Mouse (Mus musculus): ENCODE results near the gene Als2cr12. TPM values are rescaled to one million over a fixed set of nuclear protein-coding genes. Genes with fewer than 3 reads are reported as not detected.
"Not testable (repeated sequence)": the region's sequence is repeated elsewhere in the genome, so short reads cannot be mapped to it uniquely, and the experiment has no call there.

The Als2cr12 gene
- polyA plus RNA-seq, 1 experiment from 2014 or later = not detected

DNA sequence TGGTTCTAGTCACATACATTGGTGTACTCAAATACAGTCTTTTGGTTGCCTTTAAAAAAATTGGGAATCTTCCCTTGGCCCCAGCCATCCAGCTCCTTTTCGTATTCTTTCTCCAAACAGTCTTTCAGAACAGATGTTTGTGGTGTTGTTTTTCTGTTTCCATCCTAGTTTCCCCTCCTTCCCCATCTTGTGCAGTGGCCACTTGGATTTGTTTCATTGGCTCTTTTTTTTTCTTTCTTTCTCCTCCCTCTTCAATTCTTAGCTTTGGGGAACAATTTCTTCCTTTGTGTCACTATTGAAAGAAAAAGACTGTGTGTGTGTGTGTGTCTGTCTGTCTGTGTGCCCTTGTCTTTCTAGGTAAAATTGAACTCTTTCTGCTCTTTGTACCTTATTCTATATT is 18.6 kb upstream of the Als2cr12 start:
- no peak overlapping the region for H3K9ac ChIP-seq (ENCODE audit: low read depth, low read length)
- WGBS = 92% methylated on average over 1 of the region's 1 CpGs
- DNase-seq (ENCODE audit: low spot score) (no peak), ATAC-seq (ENCODE audit: low FRiP score) (no peak)
- H3K9me3 ChIP-seq (ENCODE audit: control insufficient read depth, low read length) = no peaks in the 10 kb centered on the region
- peak overlapping the region; percentile 59 for H3K4me3 ChIP-seq (ENCODE audit: low read depth, low read length)
- H3K27ac ChIP-seq (ENCODE audit: low read depth, low read length) = no peak overlapping the region
- no peaks in the 10 kb centered on the region for H3K4me1 ChIP-seq (replicated peaks; ENCODE audit: control insufficient read depth, insufficient read depth, low read length)
- no peaks in the 10 kb centered on the region for H3K36me3 ChIP-seq (ENCODE audit: control insufficient read depth, insufficient read depth, low read length)
- no peaks in the 10 kb centered on the region for H3K27me3 ChIP-seq (ENCODE audit: control insufficient read depth, insufficient read depth, low read length)
- peak overlapping the region; percentile 49; the same call in 1 of the 2 replicates for H3K4me2 ChIP-seq (replicated peaks; ENCODE audit: low read depth, low read length)

GRCm38 (mm10) chr1:58713893-58714231 is 18.1 kb upstream of the Als2cr12 start:
- Histone ChIP-seq H3K4me1 (replicated peaks; ENCODE audit: control insufficient read depth, insufficient read depth, low read length) (no peaks in the 10 kb centered on the region), H3K9me3 (ENCODE audit: control insufficient read depth, low read length) (no peaks in the 10 kb centered on the region), H3K9ac (ENCODE audit: low read depth, low read length) (peak overlapping the region; percentile 62), H3K27me3 (ENCODE audit: control insufficient read depth, insufficient read depth, low read length) (no peaks in the 10 kb centered on the region), H3K4me3 (ENCODE audit: low read depth, low read length) (peak overlapping the region; percentile 59), H3K36me3 (ENCODE audit: control insufficient read depth, insufficient read depth, low read length) (no peaks in the 10 kb centered on the region), H3K4me2 (replicated peaks; ENCODE audit: low read depth, low read length) (peak overlapping the region; percentile 49), H3K27ac (ENCODE audit: low read depth, low read length) (no peak overlapping the region)
- 70% methylated on average over 4 of the region's 4 CpGs for WGBS
- DNase-seq (ENCODE audit: low spot score) = no peak
- no peak for ATAC-seq (ENCODE audit: low FRiP score)

GRCm38 (mm10) chr1:58713081-58713892 is 17.5 kb upstream of the Als2cr12 start:
- H3K36me3 ChIP-seq (ENCODE audit: control insufficient read depth, insufficient read depth, low read length) = no peaks in the 10 kb centered on the region
- peak; percentile 10; the same call in 1 of the 2 replicates for ATAC-seq (ENCODE audit: low FRiP score)
- H3K27me3 ChIP-seq (ENCODE audit: control insufficient read depth, insufficient read depth, low read length) = no peaks in the 10 kb centered on the region
- H3K9ac ChIP-seq (ENCODE audit: low read depth, low read length) = peak overlapping the region; percentile 62
- no peaks in the 10 kb centered on the region for H3K9me3 ChIP-seq (ENCODE audit: control insufficient read depth, low read length)
- H3K27ac ChIP-seq (ENCODE audit: low read depth, low read length) = peak overlapping the region; percentile 31
- peak overlapping the region; percentile 59 for H3K4me3 ChIP-seq (ENCODE audit: low read depth, low read length)
- peak overlapping the region; percentile 49 for H3K4me2 ChIP-seq (replicated peaks; ENCODE audit: low read depth, low read length)
- 5% methylated on average over 31 of the region's 31 CpGs for WGBS
- DNase-seq (ENCODE audit: low spot score) = peak; percentile 71
- H3K4me1 ChIP-seq (replicated peaks; ENCODE audit: control insufficient read depth, insufficient read depth, low read length) = no peaks in the 10 kb centered on the region

DNA sequence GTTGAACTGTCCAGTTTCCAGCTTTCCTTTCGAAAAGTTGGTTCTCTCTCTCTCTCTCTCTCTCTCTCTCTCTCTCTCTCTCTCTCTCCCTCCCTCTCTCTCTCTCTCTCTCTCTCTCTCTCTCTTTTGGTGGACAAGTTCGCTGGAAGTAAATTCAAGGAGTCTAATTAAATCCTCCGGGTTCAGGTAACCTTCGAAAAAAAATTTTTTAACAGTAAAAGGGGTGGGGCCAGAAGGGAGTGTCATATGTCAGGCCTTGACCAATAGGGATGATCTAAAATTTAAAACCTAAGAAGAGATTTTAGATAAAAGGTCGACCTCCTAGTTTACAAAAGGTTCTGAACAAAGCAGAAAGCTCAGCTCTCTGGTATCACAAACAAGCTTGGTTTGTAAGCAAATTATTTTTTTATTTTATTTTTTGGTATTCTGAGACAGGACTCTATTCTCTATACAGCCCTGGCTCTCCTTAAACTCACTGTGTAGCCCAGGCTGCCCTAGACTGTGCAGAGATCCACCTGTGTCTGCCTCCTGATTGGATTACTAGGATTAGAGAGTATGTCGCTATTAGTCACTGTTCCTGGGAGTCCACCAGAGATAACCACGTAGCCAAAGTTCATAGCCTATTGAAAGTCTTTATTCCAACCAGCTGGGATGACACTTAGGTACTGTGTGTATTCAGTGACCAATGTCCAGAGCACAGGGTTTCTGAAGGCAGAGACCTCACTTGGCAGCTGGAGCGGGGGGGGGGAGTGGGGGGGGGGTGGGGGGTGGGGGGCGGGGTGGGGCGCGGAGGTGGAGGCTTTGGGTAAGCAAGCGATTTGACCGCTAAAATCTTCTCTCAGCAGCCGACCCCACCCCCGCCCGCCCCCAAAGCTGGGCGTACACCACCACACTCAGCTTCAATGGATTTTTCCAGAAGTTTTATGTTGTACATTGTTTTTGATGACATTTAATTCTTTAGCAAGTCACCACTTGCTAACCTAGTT is 16.6 kb upstream of the Als2cr12 start:
- WGBS = 6% methylated on average over 16 of the region's 17 CpGs
- Histone ChIP-seq H3K4me2 (replicated peaks; ENCODE audit: low read depth, low read length) (peak overlapping the region; percentile 49), H3K27me3 (ENCODE audit: control insufficient read depth, insufficient read depth, low read length) (no peaks in the 10 kb centered on the region), H3K9ac (ENCODE audit: low read depth, low read length) (no peak overlapping the region; the same call in 1 of the 2 replicates), H3K4me3 (ENCODE audit: low read depth, low read length) (peak overlapping the region; percentile 59), H3K36me3 (ENCODE audit: control insufficient read depth, insufficient read depth, low read length) (no peaks in the 10 kb centered on the region), H3K4me1 (replicated peaks; ENCODE audit: control insufficient read depth, insufficient read depth, low read length) (no peaks in the 10 kb centered on the region), H3K27ac (ENCODE audit: low read depth, low read length) (peak overlapping the region; percentile 83; the same call in 1 of the 2 replicates), H3K9me3 (ENCODE audit: control insufficient read depth, low read length) (no peaks in the 10 kb centered on the region)
- DNase-seq (ENCODE audit: low spot score) (peak; percentile 55), ATAC-seq (ENCODE audit: low FRiP score) (peak; percentile 79)

DNA sequence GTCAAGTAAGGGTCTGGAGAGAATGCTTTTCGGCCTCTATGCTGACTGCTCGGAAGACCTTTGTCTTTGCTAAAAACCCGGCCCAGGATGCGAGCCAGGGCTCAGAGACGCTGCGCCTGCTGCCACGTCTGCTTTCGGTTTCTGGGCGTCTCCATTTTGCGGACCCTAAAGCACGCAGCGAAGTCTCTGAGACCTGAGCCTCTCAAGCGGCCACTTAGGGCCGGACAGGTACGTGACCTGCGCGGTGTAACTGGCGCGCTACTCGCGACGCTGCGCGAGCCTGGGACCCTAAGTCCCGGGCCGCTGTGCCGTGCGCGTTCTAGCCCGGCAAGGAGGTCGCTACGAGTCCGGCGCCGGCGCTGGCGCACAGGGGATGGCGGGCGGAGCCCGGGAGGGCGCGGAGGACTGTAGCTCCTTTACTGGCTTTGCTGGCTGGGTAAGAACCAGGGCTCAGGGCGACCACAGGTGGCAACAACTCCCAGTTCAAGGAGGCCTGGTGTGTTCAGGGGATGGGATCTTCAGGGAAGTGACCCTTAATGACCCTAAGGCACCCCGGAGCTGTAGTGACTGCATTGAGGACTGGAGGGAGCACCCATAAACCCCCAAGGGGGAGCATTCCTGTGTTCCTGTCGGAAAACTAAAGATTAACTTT is 15.7 kb upstream of the Als2cr12 start, which contains the start of gene Cflar:
Gene Cflar, plus strand, starts transcription at position 144 of the 652 bp plus-strand sequence.
- Histone ChIP-seq H3K9me3 (ENCODE audit: control insufficient read depth, low read length) (no peaks in the 10 kb centered on the region), H3K36me3 (ENCODE audit: control insufficient read depth, insufficient read depth, low read length) (no peaks in the 10 kb centered on the region), H3K4me1 (replicated peaks; ENCODE audit: control insufficient read depth, insufficient read depth, low read length) (no peaks in the 10 kb centered on the region), H3K27me3 (ENCODE audit: control insufficient read depth, insufficient read depth, low read length) (no peaks in the 10 kb centered on the region), H3K4me3 (ENCODE audit: low read depth, low read length) (peak within 1 kb of the TSS; percentile 59), H3K27ac (ENCODE audit: low read depth, low read length) (peak within 1 kb of the TSS; percentile 83), H3K4me2 (replicated peaks; ENCODE audit: low read depth, low read length) (peak within 1 kb of the TSS; percentile 49), H3K9ac (ENCODE audit: low read depth, low read length) (peak within 1 kb of the TSS; percentile 81)
- ATAC-seq (ENCODE audit: low FRiP score) = peak; percentile 78
- peak; percentile 76 for DNase-seq (ENCODE audit: low spot score)
- 0% methylated on average over 43 of the region's 45 CpGs for WGBS

- Histone ChIP-seq H3K36me3 (ENCODE audit: control insufficient read depth, insufficient read depth, low read length) (no peaks in the 10 kb centered on the region), H3K27ac (ENCODE audit: low read depth, low read length) (peak overlapping the region; percentile 83), H3K4me1 (replicated peaks; ENCODE audit: control insufficient read depth, insufficient read depth, low read length) (no peaks in the 10 kb centered on the region), H3K4me3 (ENCODE audit: low read depth, low read length) (peak overlapping the region; percentile 59), H3K4me2 (replicated peaks; ENCODE audit: low read depth, low read length) (peak overlapping the region; percentile 49), H3K9me3 (ENCODE audit: control insufficient read depth, low read length) (no peaks in the 10 kb centered on the region), H3K27me3 (ENCODE audit: control insufficient read depth, insufficient read depth, low read length) (no peaks in the 10 kb centered on the region), H3K9ac (ENCODE audit: low read depth, low read length) (peak overlapping the region; percentile 81; the same call in 1 of the 2 replicates)
- DNase-seq (ENCODE audit: low spot score) (peak; percentile 43), ATAC-seq (ENCODE audit: low FRiP score) (no peak)
- 61% methylated on average over 10 of the region's 10 CpGs for WGBS
Observed at GRCm38 (mm10) chr1:58710711-58711364, 15.0 kb upstream of the Als2cr12 start.

GRCm38 (mm10) chr1:58710043-58710442 is 14.3 kb upstream of the Als2cr12 start:
- H3K4me3 ChIP-seq (ENCODE audit: low read depth, low read length); H3K9ac ChIP-seq (ENCODE audit: low read depth, low read length); H3K4me2 ChIP-seq (replicated peaks; ENCODE audit: low read depth, low read length); DNase-seq (ENCODE audit: low spot score); H3K36me3 ChIP-seq (ENCODE audit: control insufficient read depth, insufficient read depth, low read length); H3K27me3 ChIP-seq (ENCODE audit: control insufficient read depth, insufficient read depth, low read length); H3K9me3 ChIP-seq (ENCODE audit: control insufficient read depth, low read length); H3K4me1 ChIP-seq (replicated peaks; ENCODE audit: control insufficient read depth, insufficient read depth, low read length); H3K27ac ChIP-seq (ENCODE audit: low read depth, low read length); ATAC-seq (ENCODE audit: low FRiP score): not testable (repeated sequence)
- WGBS = 93% methylated on average over 1 of the region's 1 CpGs
